Mouse (Mus musculus) stomach, embryonic 14.5 days (tissue): ENCODE measurements at regions not wholly inside any gene's neighbourhood (a gene's known extent, or its start where the extent isn't known, plus 50 kb on each side); places are given as distances from the start of the nearest gene placed in this dataset.
"Not testable (repeated sequence)": the region's sequence is repeated elsewhere in the genome, so short reads cannot be mapped to it uniquely, and the experiment has no call there.

ENCODE experiments used
- ATAC-seq: fragments of 200-750 bp; cut with Nextera tagmentation; 2 replicates; pipeline ENCODE4 v1.8.0; 2017; ENCODE audit warnings: low read depth, moderate TSS enrichment; ENCODE audit not compliant: insufficient number of reproducible peaks, insufficient read depth, low FRiP score
- H3K27ac ChIP-seq: fragments of 300-500 bp; sonication (generic); 2 replicates; pipeline ENCODE4 v1.5.1; 2014; ENCODE audit warnings: mild to moderate bottlenecking, low read length, moderate library complexity, mixed read lengths
- H3K27me3 ChIP-seq: fragments of 300-500 bp; sonication (generic); 2 replicates; pipeline ENCODE4 v1.6.1; 2014; ENCODE audit warnings: low read length, control low read depth, mixed read lengths; ENCODE audit not compliant: control insufficient read depth, insufficient read depth
- H3K36me3 ChIP-seq: fragments of 300-500 bp; sonication (generic); 2 replicates; pipeline ENCODE4 v1.6.1; 2014; ENCODE audit warnings: mild to moderate bottlenecking, control low read depth, low read length, moderate library complexity, mixed read lengths; ENCODE audit not compliant: control insufficient read depth, insufficient read depth
- H3K4me1 ChIP-seq: fragments of 300-500 bp; sonication (generic); 2 replicates; pipeline ENCODE4 v1.6.1; 2014; ENCODE audit warnings: low read length, control low read depth, mixed read lengths; ENCODE audit not compliant: control insufficient read depth, insufficient read depth
- H3K4me2 ChIP-seq: fragments of 300-500 bp; sonication (generic); replicated peaks from 2 replicates; pipeline ENCODE4 v1.6.1; 2014; ENCODE audit warnings: low read depth, low read length, control low read depth
- H3K4me3 ChIP-seq: fragments of 300-500 bp; sonication (generic); 2 replicates; pipeline ENCODE4 v1.5.1; 2014; ENCODE audit warnings: low read depth, low read length, control low read depth
- H3K9ac ChIP-seq: fragments of 300-500 bp; sonication (generic); replicated peaks from 2 replicates; pipeline ENCODE4 v1.6.1; 2014; ENCODE audit warnings: low read depth, mild to moderate bottlenecking, control low read depth, low read length, moderate library complexity, mixed read lengths
- H3K9me3 ChIP-seq: fragments of 300-500 bp; sonication (generic); 2 replicates; pipeline ENCODE4 v1.6.1; 2016; ENCODE audit warnings: low read depth, low read length, control low read depth; ENCODE audit not compliant: control insufficient read depth
- whole genome bisulfite sequencing: fragments of 180-500 bp; shearing (Covaris S2); extraction: QIAGEN DNeasy Blood & Tissue Kit; methylation state at CpG from one replicate; pipeline ENCODE4 v1.1.7; 2014; 5-methylcytosine and 5-hydroxymethylcytosine counted together

DNA sequence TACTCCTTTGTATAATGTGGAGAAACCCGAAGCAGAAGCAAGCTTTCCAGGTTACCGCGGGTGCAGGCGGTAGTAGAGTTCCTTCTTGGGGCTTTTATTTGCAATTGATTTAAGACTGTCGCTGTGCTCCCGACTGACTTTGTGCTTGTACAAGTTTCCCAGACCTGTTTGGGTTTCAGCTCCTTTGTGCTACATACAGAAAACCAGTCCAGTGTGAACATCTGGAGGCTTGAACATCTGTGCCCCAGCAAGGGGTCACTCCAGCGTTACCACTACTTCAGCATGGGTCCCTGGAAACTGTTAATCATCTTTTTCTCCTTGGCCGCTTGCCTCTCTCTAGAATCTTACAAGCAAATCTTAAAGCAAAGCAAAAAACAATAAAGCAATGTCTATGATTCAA, 90.2 kb upstream of the Lnx1 start:
- peak; percentile 57; the same call in 1 of the 2 replicates for ATAC-seq
- Histone ChIP-seq H3K27me3 (no peaks in the 10 kb centered on the region), H3K36me3 (no peaks in the 10 kb centered on the region), H3K9ac (no peak overlapping the region), H3K4me1 (peaks cover 13% of the 10 kb centered on the region; the same call in 1 of the 2 replicates), H3K4me2 (0 out of 2 replicates have a peak overlapping the region, but pooled peaks have one; percentile 17), H3K4me3 (no peak overlapping the region), H3K27ac (peak overlapping the region; percentile 86), H3K9me3 (no peaks in the 10 kb centered on the region)
- 15% methylated on average over 8 of the region's 8 CpGs for WGBS

DNA sequence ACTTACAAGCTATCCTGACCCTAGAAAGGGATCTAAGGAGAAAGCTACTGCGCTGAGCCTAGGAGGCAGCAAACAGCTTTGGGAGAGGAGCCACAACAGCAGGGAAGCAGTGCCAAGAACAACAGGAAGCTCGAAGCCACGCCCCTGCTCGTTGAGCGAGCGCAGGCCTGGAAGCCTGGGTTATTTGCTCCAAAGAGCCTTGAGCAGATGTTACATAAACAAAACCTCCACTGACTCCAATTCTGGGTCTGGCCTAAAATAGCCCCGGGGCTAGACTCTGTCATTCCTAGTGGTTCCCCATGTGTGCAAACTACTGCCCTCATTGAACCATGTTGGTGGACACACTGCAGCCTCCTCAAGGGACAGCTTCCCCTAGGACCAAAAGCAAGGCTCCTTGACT, 89.6 kb upstream of the Lnx1 start:
- WGBS: 4% methylated on average over 7 of the region's 7 CpGs
- peak; percentile 69 for ATAC-seq
- H3K27me3 ChIP-seq: no peaks in the 10 kb centered on the region
- no peak overlapping the region for H3K9ac ChIP-seq
- H3K36me3 ChIP-seq: no peaks in the 10 kb centered on the region
- H3K27ac ChIP-seq: peak overlapping the region; percentile 86
- H3K9me3 ChIP-seq: no peaks in the 10 kb centered on the region
- H3K4me2 ChIP-seq: peak overlapping the region; percentile 17; the same call in 1 of the 2 replicates
- peaks cover 13% of the 10 kb centered on the region; the same call in 1 of the 2 replicates for H3K4me1 ChIP-seq
- H3K4me3 ChIP-seq: no peak overlapping the region

DNA sequence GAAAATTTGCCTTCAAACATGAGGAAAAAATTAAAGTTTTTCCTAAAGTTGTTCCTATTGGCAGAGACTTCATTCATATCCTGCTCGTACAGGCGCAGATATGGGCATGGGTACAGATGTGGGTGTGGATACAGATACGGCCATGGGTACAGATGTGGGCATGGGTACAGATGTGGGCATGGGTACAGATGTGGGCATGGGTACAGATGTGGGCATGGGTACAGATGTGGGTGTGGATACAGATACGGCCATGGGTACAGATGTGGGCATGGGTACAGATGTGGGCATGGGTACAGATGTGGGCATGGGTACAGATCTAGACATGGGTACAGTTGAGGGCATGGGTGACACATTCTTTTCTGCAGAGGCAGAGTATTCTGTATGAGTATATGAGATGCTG, 87.8 kb upstream of the Lnx1 start:
- H3K9ac ChIP-seq, H3K36me3 ChIP-seq, H3K4me2 ChIP-seq, H3K27ac ChIP-seq, H3K27me3 ChIP-seq, H3K4me3 ChIP-seq, ATAC-seq, H3K9me3 ChIP-seq: not testable (repeated sequence)
- 95% methylated on average over 4 of the region's 4 CpGs for WGBS
- peaks cover 13% of the 10 kb centered on the region; the same call in 1 of the 2 replicates for H3K4me1 ChIP-seq

DNA sequence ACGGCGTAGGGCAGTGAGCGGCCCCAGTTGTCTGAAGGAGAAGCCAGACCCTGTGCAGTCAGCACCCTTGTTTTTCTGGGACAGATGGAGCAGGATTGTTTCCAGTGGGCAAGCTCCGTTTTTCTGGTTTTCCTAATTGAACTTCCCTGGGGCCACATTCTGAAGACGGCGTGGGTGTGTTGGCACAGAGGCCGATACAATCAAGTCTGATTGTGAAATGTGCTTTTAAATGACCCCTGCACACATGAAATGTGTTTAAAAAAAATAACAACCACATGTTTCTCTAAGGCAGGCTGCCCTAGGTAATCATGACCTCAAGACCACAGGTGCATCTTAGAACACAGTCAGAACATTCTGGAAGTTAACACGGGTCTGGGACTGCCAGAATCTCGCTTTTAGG, 81.2 kb upstream of the Lnx1 start:
- Histone ChIP-seq H3K9ac (no peak overlapping the region), H3K36me3 (no peaks in the 10 kb centered on the region), H3K4me3 (no peak overlapping the region), H3K27ac (no peak overlapping the region), H3K9me3 (no peaks in the 10 kb centered on the region), H3K4me2 (no peak overlapping the region), H3K27me3 (no peaks in the 10 kb centered on the region), H3K4me1 (no peaks in the 10 kb centered on the region)
- ATAC-seq: no peak
- WGBS: 78% methylated on average over 9 of the region's 9 CpGs

DNA sequence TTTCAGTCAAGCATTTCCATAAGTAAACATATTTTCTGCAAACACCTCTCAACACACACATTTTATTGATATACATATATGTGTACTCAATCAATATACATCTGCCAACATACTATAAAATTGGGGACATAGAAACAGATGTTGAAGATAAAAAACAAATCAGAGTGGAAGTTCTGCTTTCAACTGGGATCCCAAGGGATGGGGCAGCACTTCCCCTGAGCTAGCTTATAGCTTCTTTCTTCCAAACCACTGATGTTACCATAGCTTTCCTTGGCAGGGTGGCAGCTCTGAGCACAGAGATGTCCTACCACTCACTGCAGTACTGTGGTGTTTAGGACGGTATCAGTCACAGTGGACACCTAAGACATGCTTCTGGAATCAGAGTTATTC, 75.4 kb upstream of the Lnx1 start:
- no peak overlapping the region for H3K4me3 ChIP-seq
- no peaks in the 10 kb centered on the region for H3K36me3 ChIP-seq
- no peak overlapping the region for H3K9ac ChIP-seq
- no peaks in the 10 kb centered on the region for H3K4me1 ChIP-seq
- no peak for ATAC-seq
- no peaks in the 10 kb centered on the region for H3K9me3 ChIP-seq
- H3K27me3 ChIP-seq: no peaks in the 10 kb centered on the region
- no peak overlapping the region for H3K27ac ChIP-seq
- WGBS: 94% methylated on average over 1 of the region's 1 CpGs
- H3K4me2 ChIP-seq: no peak overlapping the region

DNA sequence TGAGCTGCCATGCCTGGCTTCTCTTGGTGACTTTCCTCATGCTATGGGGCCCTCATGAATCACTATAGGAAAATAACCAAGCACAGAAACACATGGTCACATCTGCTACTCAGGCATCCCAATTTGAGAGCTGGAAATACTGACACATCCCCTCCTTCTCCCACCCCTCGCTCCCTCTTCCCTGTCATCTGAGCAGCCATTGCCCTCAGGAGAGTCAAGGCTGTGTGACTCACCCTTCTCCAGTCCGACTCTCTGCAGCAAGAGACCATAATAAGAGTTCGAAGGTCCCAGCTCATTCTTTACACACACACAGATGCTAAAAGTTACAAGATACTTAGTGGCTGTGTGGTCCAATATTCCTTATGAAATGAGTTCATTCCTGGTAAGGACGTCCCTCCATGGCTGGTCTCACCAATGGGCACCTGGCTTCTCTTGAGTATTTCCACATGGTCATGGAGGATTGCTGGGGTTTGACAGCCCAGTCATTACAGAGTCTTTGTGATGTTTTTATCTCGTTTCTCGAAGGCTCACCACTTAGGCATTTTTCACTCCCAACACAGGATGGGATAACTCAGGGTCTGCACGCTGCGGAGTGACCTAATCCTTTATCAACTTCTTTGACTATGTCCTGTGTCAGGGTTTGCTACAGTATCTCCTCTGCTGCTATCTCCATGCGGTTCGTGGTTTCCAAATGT, 74.8 kb upstream of the Lnx1 start:
- Histone ChIP-seq H3K9ac (no peak overlapping the region), H3K36me3 (no peaks in the 10 kb centered on the region), H3K27ac (no peak overlapping the region), H3K4me2 (no peak overlapping the region), H3K9me3 (no peaks in the 10 kb centered on the region), H3K4me3 (no peak overlapping the region), H3K27me3 (no peaks in the 10 kb centered on the region), H3K4me1 (no peaks in the 10 kb centered on the region)
- 60% methylated on average over 10 of the region's 10 CpGs for WGBS
- no peak for ATAC-seq

DNA sequence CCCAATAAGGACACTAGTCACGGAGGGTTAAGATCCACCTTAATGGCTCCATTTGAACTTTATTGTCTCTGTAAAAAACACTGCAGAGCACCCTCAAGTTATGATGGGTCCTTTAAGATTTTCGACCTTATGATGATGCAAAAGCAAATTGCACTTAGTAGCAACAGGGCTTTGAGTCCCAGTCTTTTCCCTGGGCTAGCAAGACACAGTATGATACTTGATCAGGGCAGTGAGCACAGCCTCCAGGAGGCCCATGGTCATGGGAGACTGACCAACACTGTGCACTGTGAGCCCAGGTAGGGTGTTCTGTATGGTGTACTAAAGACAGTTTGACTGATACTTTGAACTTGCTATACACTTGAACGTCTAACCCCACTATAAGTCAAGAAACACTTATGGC, 73.4 kb upstream of the Lnx1 start:
- Histone ChIP-seq H3K4me3 (no peak overlapping the region), H3K4me2 (no peak overlapping the region), H3K27ac (no peak overlapping the region), H3K4me1 (no peaks in the 10 kb centered on the region), H3K27me3 (no peaks in the 10 kb centered on the region), H3K36me3 (no peaks in the 10 kb centered on the region), H3K9ac (no peak overlapping the region), H3K9me3 (no peaks in the 10 kb centered on the region)
- 75% methylated on average over 3 of the region's 3 CpGs for WGBS
- ATAC-seq: no peak

DNA sequence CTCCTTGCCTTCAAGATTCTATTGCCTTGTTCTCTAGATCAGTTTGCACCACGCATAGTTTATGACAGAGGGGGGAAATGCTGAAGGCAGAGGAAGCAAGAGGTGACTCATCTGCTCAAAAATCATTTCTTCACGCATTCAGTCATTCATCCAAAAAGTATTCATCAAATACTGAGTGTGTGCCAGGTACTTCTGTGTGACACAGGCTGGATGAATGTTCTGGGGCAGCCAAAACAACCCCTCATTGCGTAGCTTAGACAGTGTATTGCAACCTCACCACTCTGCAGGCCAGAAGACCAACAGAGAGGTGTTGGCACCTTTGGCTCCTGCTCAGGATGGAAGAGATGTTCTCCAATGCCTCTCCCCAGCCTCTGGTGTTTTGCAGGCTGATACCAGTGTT, 72.9 kb upstream of the Lnx1 start:
- 66% methylated on average over 3 of the region's 3 CpGs for WGBS
- H3K36me3 ChIP-seq: no peaks in the 10 kb centered on the region
- no peak overlapping the region for H3K9ac ChIP-seq
- H3K4me1 ChIP-seq: no peaks in the 10 kb centered on the region
- H3K4me2 ChIP-seq: no peak overlapping the region
- H3K4me3 ChIP-seq: no peak overlapping the region
- H3K9me3 ChIP-seq: no peaks in the 10 kb centered on the region
- no peak overlapping the region for H3K27ac ChIP-seq
- no peaks in the 10 kb centered on the region for H3K27me3 ChIP-seq
- no peak for ATAC-seq
